Mouse (Mus musculus) spleen, postnatal 14 days (tissue): Measurements from ENCODE around the gene Gjb4.

ENCODE experiments used
- DNase-seq, 2 experiments: peaks; one replicate each; pipeline ENCODE4 v3.0.0; 2021 to 2022; ENCODE audit warnings: low spot score in 2 of 2

Gjb4 gene

DNA sequence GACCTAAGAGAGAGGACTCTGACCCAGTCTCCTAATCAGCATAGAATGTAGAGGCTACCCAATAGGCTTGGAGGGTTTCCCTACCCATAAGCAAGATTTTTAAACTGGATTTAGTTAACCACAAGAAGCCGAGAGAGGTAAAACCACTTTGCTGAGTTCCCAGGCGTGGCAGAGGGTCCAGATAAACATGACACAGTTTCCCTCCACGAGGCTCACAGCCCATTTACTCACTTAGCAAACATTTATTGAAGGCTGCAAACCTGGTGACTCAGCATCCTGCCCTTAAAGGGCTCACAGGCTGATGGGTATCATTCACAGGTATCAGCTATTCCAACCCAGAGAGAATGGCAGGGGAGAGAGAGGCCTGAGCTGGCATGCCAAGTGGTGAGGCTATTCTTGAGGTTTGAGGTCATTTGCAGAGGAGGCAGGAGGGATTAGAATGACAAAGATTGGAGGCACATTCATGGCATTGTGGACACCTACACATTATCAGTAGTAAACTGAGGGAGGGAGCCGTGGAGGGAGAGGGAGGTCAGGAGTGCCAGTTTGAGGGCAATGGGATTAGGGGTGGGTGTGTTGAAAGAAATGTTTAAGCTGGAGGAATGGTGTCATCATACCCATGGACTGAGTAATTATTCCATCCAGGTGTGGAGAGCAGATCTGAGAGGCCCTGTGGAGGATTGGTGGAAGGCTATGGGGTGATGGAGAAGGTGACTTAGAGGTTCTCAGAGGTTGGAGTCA lies 4.2 kb downstream of the Gjb4 start:
- DNase-seq, result no peak

DNA sequence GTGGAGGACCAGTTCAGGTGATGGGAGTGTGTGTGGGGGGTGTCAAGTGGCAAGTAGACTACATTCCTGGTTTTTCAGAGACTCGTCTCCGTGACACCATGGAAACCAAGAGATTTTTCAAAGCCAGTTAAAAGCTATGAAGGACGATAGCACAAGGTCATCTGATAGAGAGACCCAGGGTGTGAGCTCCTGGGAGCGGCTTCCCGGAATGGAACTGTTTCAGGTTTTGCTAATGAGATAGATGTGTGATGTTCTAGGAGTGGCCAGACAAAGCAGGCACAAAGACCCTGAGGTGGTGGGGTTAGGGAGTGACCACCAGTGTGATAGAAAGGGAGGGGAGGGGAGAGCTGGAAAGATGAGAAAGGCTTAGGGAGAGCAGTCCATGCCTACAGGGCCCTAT lies 8.9 kb downstream of the Gjb4 start:
- no peak for DNase-seq

DNA sequence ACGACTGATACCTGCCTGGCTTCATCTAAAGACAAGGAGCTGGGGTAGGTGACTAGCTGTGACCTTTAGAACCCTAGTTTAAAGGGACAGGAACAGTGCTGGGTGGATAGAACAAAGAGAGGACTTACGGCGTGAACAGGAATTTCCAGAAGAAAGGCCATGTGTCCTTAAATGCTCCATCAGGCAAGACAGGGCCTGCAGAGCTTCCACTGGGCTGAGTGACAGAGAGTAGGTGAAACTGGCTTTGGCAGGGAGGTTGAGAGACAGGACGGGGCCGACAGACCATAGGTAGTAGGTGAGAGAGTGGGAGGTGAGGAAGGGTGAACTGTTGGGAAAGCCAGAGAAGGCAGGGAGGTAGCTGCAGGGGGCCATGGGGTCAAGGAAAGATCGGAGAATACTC lies 12.5 kb downstream of the Gjb4 start:
- no peak for DNase-seq

DNA sequence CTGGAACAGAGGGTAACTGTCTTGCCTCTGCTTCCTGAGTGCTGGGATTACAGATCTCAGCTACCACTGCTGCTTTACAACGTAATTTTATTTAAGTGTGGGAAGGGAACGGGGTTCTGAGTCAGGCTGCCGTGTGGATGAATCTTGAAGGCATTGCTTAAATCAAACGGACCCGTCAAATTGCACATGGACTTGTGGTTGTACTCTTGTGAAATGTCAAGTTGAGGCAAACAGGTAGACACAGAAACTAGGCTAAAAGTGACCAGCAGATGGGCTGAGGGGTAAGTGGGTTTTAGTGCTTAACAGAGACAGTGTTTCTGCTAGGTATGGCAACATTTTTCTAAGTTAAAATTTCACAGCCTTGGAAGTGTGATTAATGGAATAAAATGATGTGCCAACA lies 16.2 kb downstream of the Gjb4 start:
- no peak for DNase-seq

GRCm38 (mm10) chr4:127334870-127335504 lies 18.9 kb downstream of the Gjb4 start:
- no peak for DNase-seq

DNA sequence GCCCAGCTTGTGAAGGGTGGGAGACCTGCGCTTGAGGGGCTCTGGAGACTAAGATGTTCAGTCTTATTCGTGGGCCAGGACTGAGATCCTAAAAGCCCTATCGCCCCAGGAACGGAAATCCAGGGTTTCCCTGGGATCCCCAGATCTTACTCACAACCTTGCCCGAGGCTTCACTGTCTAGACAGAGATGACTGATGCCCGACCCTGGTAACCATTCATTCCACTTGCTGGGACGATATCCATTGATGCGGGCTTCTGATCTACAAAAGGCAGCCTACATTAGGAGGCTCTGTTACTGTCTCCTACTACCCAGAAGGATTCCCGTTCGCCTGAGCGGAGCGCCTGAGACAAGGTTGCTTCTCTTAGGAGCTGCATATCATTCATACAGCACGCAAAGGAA lies 22.7 kb downstream of the Gjb4 start:
- DNase-seq, result no peak

GRCm38 (mm10) chr4:127330181-127331100 lies 23.4 kb downstream of the Gjb4 start, which contains the start of gene Gjb3:
Gene Gjb3 (minus strand): TSS chr4:127330844.
- DNase-seq, result no peak

DNA sequence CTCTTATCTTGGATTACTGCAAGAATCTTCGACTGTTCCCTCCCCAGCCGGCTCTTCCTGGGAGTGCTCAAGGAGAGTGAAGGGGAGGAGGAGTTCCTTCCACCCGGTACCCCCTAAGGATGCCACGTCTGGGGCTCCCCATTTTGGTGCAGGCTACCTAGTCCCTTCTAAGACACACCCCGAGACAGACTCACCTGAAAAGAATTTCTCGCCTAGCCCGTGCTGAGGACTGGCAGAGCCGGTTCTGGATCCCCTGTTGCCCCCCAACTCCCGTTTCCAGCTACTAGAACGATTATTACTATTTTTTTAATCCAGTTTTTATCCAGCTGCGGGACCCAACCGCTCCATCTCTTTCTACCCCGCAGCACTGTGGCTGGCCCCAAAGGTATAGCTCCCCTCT lies 24.1 kb downstream of the Gjb4 start:
- DNase-seq, result no peak

DNA sequence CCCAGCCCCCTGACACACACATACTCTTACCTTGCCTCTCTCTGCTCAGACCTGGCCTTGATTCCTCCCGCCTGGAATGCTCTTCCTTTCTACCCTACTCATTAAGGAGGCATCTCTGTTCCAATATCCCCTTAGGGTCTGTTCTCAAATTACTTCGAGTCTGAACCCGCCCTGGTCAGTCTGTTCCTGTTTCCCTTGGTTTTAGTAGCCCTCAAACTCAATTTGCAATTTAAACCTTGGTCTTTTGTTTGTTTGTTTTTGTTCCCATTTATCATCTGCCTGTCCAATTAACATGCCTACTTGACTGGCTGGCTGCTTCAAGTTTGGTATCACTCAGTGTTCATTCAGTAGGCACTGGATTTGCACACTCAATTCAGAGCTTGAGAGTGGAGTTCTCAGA lies 24.8 kb downstream of the Gjb4 start:
- DNase-seq, result no peak

DNA sequence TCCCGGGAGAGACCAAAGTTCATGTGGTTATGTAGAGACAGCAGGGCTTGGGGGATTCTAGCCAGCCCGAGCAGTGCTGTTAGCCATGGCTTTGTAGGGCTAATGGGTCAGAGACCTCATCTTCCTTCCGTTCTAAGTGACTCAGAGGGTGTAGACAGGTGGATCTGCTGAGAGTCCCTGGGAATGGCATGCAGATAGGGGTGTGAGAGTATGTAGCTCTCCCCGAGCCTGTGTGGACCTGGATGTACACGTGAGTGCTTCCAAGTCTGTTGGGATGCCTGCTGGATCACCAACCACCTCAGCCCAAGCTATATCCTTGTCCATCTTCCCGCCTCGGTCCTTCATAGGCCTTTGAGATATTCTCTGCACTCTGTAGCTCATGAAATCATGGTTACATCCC lies 25.5 kb downstream of the Gjb4 start:
- no peak for DNase-seq

DNA sequence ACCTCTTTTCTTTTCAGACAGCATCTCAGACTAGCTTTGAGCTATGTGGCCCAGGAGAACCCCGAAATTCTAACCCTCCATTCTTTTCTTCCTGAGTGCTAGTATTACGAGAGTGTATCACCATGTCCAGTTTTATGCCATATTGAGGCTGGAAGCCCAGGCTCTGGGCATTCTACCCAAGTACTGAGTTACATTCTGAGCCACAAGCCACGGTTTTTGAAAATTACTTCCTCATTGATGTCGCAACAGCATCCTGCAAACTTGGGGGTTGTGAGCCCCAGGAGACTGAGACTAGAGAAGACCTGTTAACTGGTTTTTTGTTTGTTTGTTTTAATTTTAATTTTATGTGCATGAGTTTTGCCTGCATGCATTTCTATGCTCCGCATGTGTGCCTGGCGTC lies 26.1 kb downstream of the Gjb4 start:
- DNase-seq, result no peak

DNA sequence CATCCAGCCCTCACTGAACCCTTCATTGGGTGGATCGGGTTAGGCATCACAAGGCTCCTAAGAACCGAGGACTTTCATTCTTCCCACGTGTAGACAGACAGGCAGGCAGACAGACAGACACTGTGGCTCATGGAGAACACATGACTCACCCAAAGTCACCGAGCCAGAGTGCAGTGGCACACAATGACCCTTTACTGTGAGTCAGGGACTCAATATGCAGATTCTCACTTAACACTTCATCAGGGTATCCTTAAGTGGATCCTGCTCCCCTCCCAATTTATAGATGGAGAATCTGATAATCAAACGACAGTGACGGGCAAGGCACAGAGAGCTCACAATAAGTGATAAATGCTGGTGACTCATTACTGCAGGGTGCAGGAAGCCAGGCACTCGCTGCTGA lies 26.6 kb downstream of the Gjb4 start:
- no peak for DNase-seq

DNA sequence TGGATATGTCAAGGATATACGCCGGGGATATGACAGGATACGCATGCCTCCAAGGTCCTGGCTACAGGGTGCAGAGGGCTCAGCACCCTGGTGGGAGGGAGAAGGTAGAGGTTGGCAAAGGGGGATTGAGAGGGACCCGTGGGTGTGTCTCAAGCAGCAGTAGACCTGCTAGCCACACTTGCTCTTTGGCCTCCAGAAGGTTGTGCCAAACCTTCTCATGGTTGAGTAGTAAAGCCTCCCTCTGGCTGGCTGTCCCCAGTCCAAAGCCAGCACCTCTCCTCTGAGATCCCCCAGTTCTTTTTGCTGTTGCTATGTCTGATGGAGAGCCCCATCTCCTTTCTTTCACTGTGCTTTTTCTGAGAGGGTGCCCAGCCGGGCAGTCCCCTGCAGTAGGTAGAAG lies 28.6 kb downstream of the Gjb4 start:
- no peak for DNase-seq

DNA sequence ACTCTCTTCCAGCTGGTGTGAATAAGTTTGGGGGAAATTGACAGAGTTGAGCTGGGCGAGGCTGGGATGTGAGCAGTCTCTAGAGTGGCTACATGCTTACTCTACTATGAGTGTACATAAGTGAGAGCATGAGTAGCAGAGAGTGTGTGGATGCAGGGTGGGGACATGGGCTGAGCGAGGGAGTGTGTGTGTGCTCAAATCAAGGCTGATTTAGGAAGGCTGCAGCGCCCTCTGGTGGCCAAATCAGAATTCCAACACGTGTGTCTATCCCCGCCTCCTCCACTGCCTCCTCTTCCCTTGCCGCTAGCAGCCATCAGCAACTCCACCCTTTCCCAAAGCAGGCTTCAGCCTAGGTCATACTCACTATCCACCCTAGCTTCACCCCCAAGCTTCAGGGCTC lies 29.1 kb downstream of the Gjb4 start:
- peak in 1 of 2 experiments; percentile 47 for DNase-seq

- no peak for DNase-seq
Measured at GRCm38 (mm10) chr4:127324296-127324695, 29.6 kb downstream of the Gjb4 start.

DNA sequence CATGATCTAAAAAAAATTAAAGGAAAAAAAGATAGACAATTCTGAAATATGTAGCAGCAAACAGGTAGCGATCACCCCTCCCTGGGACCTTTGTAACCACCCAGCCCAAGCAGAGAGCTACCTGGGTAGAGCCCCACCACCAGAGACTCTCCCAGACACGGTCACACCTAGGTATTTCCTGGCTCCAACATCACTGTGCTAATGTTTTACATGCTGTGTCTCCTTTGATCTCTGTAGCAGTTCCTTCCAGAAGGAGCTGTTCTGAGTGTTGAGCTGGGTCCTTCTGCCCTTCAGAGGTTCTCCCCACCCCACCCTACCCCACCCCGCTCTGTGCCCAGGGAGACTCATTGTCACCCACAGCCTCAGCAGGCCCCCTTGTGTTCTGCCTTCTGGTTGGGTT lies 30.2 kb downstream of the Gjb4 start:
- DNase-seq, result no peak

DNA sequence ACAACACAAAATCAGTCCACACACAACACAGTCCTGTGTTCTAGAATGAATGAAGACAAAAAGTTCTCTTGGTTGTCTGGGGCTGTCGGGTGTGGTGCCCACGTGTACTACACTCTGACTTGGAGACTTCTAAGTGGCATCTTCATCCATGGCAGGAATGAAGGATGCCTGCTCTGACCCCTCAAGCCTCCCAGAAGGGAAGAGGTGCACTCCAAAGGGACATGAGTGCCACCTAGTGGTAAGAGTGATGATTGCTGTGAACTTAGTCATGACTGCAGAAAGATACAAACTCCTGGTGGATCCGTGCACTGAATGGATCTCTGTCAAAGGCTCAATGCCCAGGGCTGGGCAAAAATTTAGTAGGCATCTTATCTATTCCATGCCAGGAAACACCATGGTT lies 34.3 kb downstream of the Gjb4 start:
- peak in 1 of 2 experiments; percentile 41 for DNase-seq

- DNase-seq, result no peak
Measured at GRCm38 (mm10) chr4:127317143-127317542, 36.7 kb downstream of the Gjb4 start.

GRCm38 (mm10) chr4:127315753-127316152 lies 38.1 kb downstream of the Gjb4 start:
- no peak for DNase-seq

GRCm38 (mm10) chr4:127314585-127314984 lies 39.3 kb downstream of the Gjb4 start:
- DNase-seq, result no peak

GRCm38 (mm10) chr4:127313861-127314260 lies 40.0 kb downstream of the Gjb4 start, which contains the start of gene Gja4:
Gene Gja4 (minus strand): TSS chr4:127314039.
- peak in 1 of 2 experiments; percentile 12 for DNase-seq

DNA sequence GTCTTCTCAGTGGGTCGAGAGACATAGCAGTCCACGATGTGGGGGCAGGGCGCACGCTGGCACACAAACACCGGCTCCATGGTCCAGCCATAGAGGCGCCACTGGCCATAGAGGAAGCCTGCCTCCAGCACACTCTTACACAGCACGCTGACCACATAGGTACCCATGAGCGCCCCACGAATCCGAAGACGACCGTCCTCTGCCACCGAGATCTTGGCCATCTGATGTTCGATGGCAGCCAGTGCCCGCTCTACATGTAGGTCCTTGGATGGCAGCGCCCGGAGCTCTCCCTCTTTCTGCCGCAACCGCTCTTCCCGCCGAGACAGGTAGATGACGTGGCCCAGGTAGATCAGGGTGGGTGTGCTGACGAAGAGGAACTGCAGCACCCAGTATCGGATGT lies 41.5 kb downstream of the Gjb4 start:
- DNase-seq, result no peak
